Mouse (Mus musculus) layer of hippocampus, postnatal 14 days (tissue): ENCODE data around the gene Myo16. TPM values are rescaled to one million over a fixed set of nuclear protein-coding genes. Genes with fewer than 3 reads are reported as not detected.

Source experiments
- DNase-seq, 2 experiments: peaks; one replicate each; pipeline ENCODE4 v3.0.0; 2021 to 2022; ENCODE audit warnings: low spot score in 2 of 2, mixed read lengths in 1 of 2
- total RNA-seq, 2 experiments: library from RNA; stranded (reverse); gene quantifications; 2 replicates each; pipeline ENCODE4 v1.2.3; 2021

The Myo16 gene
- total RNA-seq, 2 experiments from 2014 or later, result 50.5 to 51.3 TPM

- no peak for DNase-seq
These were observed 452.5 kb downstream of the Myo16 start for GRCm38 (mm10) chr8:10606028-10606815.

- DNase-seq, result no peak
These were observed 453.1 kb downstream of the Myo16 start for GRCm38 (mm10) chr8:10606816-10607209.

- DNase-seq, result no peak
These were observed 457.9 kb downstream of the Myo16 start for GRCm38 (mm10) chr8:10611636-10612035.

GRCm38 (mm10) chr8:10613371-10613770 lies 459.7 kb downstream of the Myo16 start:
- no peak for DNase-seq

GRCm38 (mm10) chr8:10619689-10620088 lies 466.0 kb downstream of the Myo16 start:
- DNase-seq, result no peak

- DNase-seq, result no peak
These were observed 471.6 kb downstream of the Myo16 start for GRCm38 (mm10) chr8:10625262-10625661.

GRCm38 (mm10) chr8:10628725-10629124 lies 475.0 kb downstream of the Myo16 start:
- DNase-seq, result no peak

- no peak for DNase-seq
These were observed 476.2 kb downstream of the Myo16 start for GRCm38 (mm10) chr8:10629862-10630261.

- no peak for DNase-seq
These were observed 477.3 kb downstream of the Myo16 start for GRCm38 (mm10) chr8:10631006-10631405.

- no peak for DNase-seq
These were observed 478.9 kb downstream of the Myo16 start for GRCm38 (mm10) chr8:10632603-10633002.

GRCm38 (mm10) chr8:10633360-10634140 lies 479.8 kb downstream of the Myo16 start:
- DNase-seq, result no peak

- peak in 1 of 2 experiments; percentile 22 for DNase-seq
These were observed 480.7 kb downstream of the Myo16 start for GRCm38 (mm10) chr8:10634421-10634820.

GRCm38 (mm10) chr8:10638871-10639270 lies 485.2 kb downstream of the Myo16 start:
- DNase-seq, result no peak

- DNase-seq, result no peak
These were observed 486.6 kb downstream of the Myo16 start for GRCm38 (mm10) chr8:10640176-10640810.

GRCm38 (mm10) chr8:10640859-10641258 lies 487.1 kb downstream of the Myo16 start:
- DNase-seq, result no peak

GRCm38 (mm10) chr8:10641343-10641742 lies 487.6 kb downstream of the Myo16 start:
- DNase-seq, result no peak

- DNase-seq, result no peak
These were observed 489.5 kb downstream of the Myo16 start for GRCm38 (mm10) chr8:10643244-10643643.

GRCm38 (mm10) chr8:10644481-10644880 lies 490.8 kb downstream of the Myo16 start:
- DNase-seq, result no peak

GRCm38 (mm10) chr8:10645740-10646139 lies 492.0 kb downstream of the Myo16 start:
- no peak for DNase-seq

- no peak for DNase-seq
These were observed 492.8 kb downstream of the Myo16 start for GRCm38 (mm10) chr8:10646485-10646884.

GRCm38 (mm10) chr8:10651546-10652315 lies 498.0 kb downstream of the Myo16 start:
- no peak for DNase-seq
